Mouse (Mus musculus): ENCODE data around the gene Kcnj9. TPM values are rescaled to one million over a fixed set of nuclear protein-coding genes. Genes with fewer than 3 reads are reported as not detected.

Kcnj9 gene
- not detected in 2 replicates for polyA plus RNA-seq (2015; fragmentation: Nextera tagmentation; extraction: Ambion mirVana)

DNA sequence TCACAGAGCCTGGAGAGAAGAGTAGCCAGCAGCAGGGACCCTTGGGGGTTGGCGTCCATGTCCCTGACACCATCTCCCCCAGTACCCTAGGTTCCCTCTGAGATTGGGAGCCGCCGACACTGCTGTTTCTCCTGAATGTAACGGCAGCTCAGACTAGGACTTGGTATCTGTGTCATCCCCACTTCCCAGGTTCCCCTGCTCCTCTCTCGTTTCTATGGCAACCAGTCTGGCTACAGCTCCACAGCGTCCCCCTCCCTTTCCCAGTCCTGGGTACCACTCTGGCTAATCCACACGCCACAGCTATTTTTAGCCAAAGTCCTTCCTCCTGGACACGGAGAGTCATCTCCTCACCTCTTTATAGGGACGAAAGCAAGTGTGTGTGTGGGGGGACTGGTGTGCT lies at the start of gene Kcnj9:
Kcnj9 (minus strand) TSS at position 188 of the 400 bp plus-strand sequence.
- Histone ChIP-seq H3K4me1 (replicated peaks) (peaks cover 12% of the 10 kb centered on the region), H3K27ac (no peak within 1 kb of the TSS), H3K36me3 (no peaks in the 10 kb centered on the region), H3K4me2 (no peak within 1 kb of the TSS), H3K9ac (no peak within 1 kb of the TSS), H3K9me3 (replicated peaks) (no peaks in the 10 kb centered on the region), H3K27me3 (peaks cover 96% of the 10 kb centered on the region), H3K4me3 (no peak within 1 kb of the TSS)
- WGBS: 33% methylated on average over 9 of the region's 9 CpGs
- ATAC-seq (replicated peaks; ENCODE audit: insufficient number of reproducible peaks, insufficient read depth, low FRiP score, low read depth): no peak

DNA sequence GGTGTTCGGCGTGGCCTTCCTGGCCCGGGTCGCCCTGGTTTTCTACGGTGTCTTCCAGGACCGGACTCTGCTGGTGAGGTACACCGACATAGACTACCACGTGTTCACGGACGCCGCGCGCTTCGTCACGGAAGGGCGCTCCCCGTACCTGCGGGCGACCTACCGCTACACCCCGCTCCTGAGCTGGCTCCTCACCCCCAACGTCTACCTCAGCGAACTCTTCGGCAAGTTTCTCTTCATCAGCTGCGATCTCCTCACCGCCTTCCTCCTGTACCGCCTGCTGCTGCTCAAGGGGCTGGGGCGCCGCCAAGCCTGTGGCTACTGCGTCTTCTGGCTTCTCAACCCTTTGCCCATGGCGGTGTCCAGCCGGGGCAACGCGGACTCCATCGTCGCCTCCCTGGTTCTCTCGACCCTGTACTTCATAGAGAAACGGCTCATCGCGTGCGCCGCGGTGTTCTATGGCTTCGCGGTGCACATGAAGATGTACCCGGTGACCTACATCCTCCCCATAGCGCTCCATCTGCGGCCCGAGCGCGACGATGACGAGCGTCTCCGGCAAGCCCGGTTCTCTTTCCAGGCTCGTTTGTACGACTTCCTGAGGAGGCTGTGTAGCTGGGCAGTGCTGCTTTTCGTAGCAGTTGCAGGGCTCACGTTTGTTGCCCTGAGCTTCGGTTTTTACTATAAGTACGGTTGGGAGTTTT lies 47.8 kb upstream of the Kcnj9 start:
- 2% methylated on average over 62 of the region's 62 CpGs for WGBS
- ATAC-seq (replicated peaks; ENCODE audit: insufficient number of reproducible peaks, insufficient read depth, low FRiP score, low read depth): peak; percentile 59

DNA sequence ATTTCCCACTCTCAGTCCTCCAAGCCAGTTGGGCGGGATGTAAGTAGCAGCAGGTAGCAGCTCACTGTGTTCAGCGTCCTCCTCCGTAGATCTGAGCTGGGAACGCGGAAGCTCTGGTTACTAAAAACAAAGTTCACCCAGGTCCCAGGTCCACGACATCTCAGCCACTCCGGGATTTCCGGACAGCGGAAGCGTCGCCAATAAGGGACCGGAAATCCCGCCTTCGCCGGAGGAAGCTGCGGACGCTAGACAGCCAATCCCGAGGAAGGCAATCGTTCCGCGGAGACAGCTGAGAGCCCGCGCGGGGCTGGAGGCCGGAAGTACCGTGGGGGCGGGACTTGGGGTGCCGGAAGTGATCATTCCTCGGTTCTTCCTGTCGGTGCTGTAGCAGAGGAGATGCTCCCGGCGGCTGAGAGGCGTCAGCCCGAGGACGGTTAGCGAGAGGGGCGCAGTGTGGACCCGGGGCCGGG lies 47.1 kb upstream of the Kcnj9 start, which contains the start of gene Pigm:
Pigm (plus strand) TSS at position 349 of the 470 bp plus-strand sequence.
- H3K9ac ChIP-seq: peak within 1 kb of the TSS; percentile 73
- peak within 1 kb of the TSS; percentile 81 for H3K27ac ChIP-seq
- H3K9me3 ChIP-seq (replicated peaks): no peaks in the 10 kb centered on the region
- peak within 1 kb of the TSS; percentile 72 for H3K4me3 ChIP-seq
- peak; percentile 98 for ATAC-seq (replicated peaks; ENCODE audit: insufficient number of reproducible peaks, insufficient read depth, low FRiP score, low read depth)
- H3K27me3 ChIP-seq: no peaks in the 10 kb centered on the region
- under 1% methylated on average over 39 of the region's 39 CpGs for WGBS
- H3K36me3 ChIP-seq: peaks cover 13% of the 10 kb centered on the region; the same call in 1 of the 2 replicates
- H3K4me2 ChIP-seq: peak within 1 kb of the TSS; percentile 92
- peaks cover 31% of the 10 kb centered on the region for H3K4me1 ChIP-seq (replicated peaks)

More for the DNA sequence above, 47.8 kb upstream of the Kcnj9 start:
- Histone ChIP-seq H3K9me3 (replicated peaks) (no peaks in the 10 kb centered on the region), H3K4me3 (peak overlapping the region; percentile 72), H3K9ac (peak overlapping the region; percentile 73), H3K4me2 (peak overlapping the region; percentile 92), H3K36me3 (peaks cover 19% of the 10 kb centered on the region; the same call in 1 of the 2 replicates), H3K27me3 (no peaks in the 10 kb centered on the region), H3K4me1 (replicated peaks) (peaks cover 31% of the 10 kb centered on the region), H3K27ac (peak overlapping the region; percentile 58)

DNA sequence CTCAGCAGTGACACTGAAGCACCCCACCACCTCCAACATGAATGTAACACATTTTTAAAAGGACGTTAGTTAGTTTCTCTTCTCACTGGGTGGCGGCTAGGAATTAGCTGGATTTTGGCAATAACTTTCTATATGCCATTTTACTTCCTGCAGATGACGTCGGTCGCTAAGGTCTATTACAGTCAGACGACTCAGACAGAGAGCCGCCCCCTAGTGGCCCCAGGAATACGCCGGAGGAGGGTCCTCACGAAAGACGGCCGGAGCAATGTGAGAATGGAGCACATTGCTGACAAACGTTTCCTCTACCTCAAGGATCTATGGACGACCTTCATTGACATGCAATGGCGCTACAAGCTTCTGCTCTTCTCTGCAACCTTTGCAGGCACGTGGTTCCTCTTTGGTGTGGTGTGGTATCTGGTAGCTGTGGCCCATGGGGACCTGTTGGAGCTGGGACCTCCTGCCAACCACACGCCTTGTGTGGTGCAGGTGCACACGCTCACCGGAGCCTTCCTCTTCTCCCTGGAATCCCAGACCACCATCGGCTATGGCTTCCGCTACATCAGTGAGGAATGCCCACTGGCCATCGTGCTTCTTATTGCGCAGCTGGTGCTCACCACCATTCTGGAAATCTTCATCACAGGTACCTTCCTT lies 39.8 kb upstream of the Kcnj9 start:
- Histone ChIP-seq H3K36me3 (no peaks in the 10 kb centered on the region), H3K9ac (no peak overlapping the region), H3K4me3 (peak overlapping the region; percentile 15; the same call in 1 of the 2 replicates), H3K4me1 (replicated peaks) (peaks cover 7% of the 10 kb centered on the region), H3K9me3 (replicated peaks) (no peaks in the 10 kb centered on the region), H3K27ac (no peak overlapping the region), H3K27me3 (peaks cover 13% of the 10 kb centered on the region), H3K4me2 (peak overlapping the region; percentile 39)
- 22% methylated on average over 23 of the region's 23 CpGs for WGBS
- ATAC-seq (replicated peaks; ENCODE audit: insufficient number of reproducible peaks, insufficient read depth, low FRiP score, low read depth): no peak

DNA sequence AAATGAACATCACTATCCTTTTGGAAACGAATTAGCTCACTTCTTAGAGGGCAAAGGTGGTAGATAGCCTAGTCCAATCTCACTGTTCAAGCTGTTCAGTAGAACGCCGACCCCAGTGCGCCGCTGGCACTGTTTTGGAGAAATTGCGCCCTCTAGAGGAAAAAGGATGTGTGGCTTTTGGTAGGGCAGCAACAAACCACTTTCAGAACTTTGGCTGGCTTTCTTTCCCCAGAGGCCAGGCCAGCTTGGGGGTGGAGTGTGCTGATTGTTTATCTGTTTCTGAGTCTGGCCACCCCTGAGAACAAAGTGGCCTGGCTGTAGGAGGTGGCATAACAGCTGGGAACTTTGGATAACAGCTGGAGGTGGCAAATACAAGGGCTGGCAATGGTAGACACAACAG lies 35.6 kb upstream of the Kcnj9 start:
- Histone ChIP-seq H3K27ac (no peak overlapping the region), H3K9me3 (replicated peaks) (no peaks in the 10 kb centered on the region), H3K4me3 (no peak overlapping the region), H3K4me1 (replicated peaks) (peaks cover 7% of the 10 kb centered on the region), H3K4me2 (peak overlapping the region; percentile 17; the same call in 1 of the 2 replicates), H3K27me3 (peaks cover 8% of the 10 kb centered on the region; the same call in 1 of the 2 replicates), H3K36me3 (no peaks in the 10 kb centered on the region), H3K9ac (no peak overlapping the region)
- WGBS: 7% methylated on average over 6 of the region's 6 CpGs
- ATAC-seq (replicated peaks; ENCODE audit: insufficient number of reproducible peaks, insufficient read depth, low FRiP score, low read depth): no peak; the same call in 1 of the 2 replicates

DNA sequence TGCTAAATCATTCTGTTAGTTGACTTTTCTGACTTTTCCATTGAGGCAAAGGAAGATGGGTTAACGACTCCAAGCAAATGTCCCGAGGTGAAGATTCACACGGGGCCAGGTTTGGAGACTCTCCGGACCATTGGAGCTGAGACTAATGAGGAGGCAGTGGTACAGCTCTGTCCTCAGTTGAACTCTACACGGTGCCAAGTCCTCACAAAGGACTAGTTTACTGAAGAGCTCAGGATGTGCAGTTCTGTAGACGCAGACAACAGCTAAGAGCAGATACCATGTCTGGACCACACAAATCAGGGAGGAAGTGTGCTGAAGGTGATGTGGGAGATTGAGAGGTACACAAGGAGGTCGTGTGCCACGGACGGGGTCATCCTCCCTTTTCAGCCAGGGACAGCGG lies 29.2 kb upstream of the Kcnj9 start:
- no peak for ATAC-seq (replicated peaks; ENCODE audit: insufficient number of reproducible peaks, insufficient read depth, low FRiP score, low read depth)
- peaks cover 12% of the 10 kb centered on the region for H3K27me3 ChIP-seq
- 74% methylated on average over 10 of the region's 10 CpGs for WGBS

DNA sequence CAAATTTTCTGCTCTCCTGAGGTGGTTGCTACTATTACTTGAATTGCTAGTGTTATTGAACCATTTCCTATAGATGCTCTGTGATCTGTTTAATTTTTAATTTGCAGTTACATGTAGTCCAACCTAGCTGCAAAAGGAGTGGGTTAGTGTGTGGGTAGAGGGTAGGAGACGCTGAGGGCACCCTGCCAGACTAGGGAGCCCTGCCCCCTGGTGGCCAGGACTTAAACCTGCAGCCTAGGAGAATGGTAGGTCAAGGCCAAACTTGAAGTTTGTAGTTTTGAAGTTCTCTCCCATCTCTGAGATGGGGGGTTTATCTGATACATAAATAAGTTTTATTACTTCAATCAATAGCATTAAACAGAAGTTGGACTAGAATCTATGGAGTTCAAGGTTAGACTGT lies 28.4 kb upstream of the Kcnj9 start:
- H3K4me3 ChIP-seq: no peak overlapping the region
- no peaks in the 10 kb centered on the region for H3K4me1 ChIP-seq (replicated peaks)
- no peak overlapping the region for H3K9ac ChIP-seq
- H3K36me3 ChIP-seq: no peaks in the 10 kb centered on the region
- ATAC-seq (replicated peaks; ENCODE audit: insufficient number of reproducible peaks, insufficient read depth, low FRiP score, low read depth): no peak
- H3K27me3 ChIP-seq: peaks cover 16% of the 10 kb centered on the region
- no peak overlapping the region for H3K4me2 ChIP-seq
- 5% methylated on average over 1 of the region's 1 CpGs for WGBS
- H3K27ac ChIP-seq: no peak overlapping the region
- H3K9me3 ChIP-seq (replicated peaks): no peaks in the 10 kb centered on the region

More for the DNA sequence above, 29.2 kb upstream of the Kcnj9 start:
- H3K9me3 ChIP-seq (replicated peaks): no peaks in the 10 kb centered on the region
- no peak overlapping the region for H3K27ac ChIP-seq
- H3K36me3 ChIP-seq: no peaks in the 10 kb centered on the region
- H3K4me1 ChIP-seq (replicated peaks): no peaks in the 10 kb centered on the region
- no peak overlapping the region for H3K4me3 ChIP-seq
- no peak overlapping the region for H3K4me2 ChIP-seq
- H3K9ac ChIP-seq: no peak overlapping the region

DNA sequence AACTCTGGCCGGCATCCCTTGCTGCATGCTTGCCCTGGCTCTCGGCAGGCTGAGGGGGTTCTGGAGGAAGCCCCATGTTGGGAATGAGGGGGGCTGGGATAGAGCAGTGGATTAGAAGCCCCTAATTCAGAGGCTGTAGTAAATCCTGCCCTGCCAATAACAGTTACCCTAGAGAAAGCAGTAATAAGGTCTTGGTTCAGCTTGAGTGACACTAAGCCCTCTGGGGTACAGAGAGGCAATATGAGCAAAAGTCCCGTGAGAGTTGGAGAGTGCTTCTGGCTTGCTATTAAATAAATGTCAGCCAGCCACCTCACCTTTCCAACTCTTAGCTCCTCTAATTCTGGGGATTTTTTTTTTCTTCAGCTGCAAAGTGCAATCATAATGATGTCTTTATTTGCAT lies 26.2 kb upstream of the Kcnj9 start:
- Histone ChIP-seq H3K27me3 (peaks cover 35% of the 10 kb centered on the region), H3K9ac (no peak overlapping the region), H3K4me3 (no peak overlapping the region), H3K4me1 (replicated peaks) (peaks cover 3% of the 10 kb centered on the region), H3K9me3 (replicated peaks) (no peaks in the 10 kb centered on the region), H3K36me3 (no peaks in the 10 kb centered on the region), H3K27ac (no peak overlapping the region), H3K4me2 (no peak overlapping the region)
- WGBS: 48% methylated on average over 3 of the region's 3 CpGs
- ATAC-seq (replicated peaks; ENCODE audit: insufficient number of reproducible peaks, insufficient read depth, low FRiP score, low read depth): no peak

DNA sequence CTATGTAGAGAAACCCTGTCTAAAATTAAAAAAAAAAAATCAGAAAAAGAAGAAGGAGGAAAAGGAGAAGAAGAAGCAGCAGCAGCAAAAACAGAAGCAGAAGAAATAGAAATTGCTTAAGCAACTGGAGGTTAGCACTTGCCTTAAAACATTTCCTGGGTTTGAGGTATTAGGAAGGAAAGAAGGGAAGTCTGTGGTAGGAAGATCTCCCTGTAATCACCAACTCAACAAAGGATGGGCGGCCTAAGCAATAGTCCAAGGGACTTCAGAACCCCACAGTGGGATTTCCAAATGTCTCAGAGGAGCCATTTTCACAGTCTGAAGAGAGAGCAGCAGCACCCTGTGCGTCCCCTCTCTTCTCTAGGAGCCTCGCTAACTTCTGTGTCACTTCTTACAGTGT lies 23.3 kb upstream of the Kcnj9 start:
- H3K9ac ChIP-seq: no peak overlapping the region
- WGBS: 77% methylated on average over 3 of the region's 3 CpGs
- H3K9me3 ChIP-seq (replicated peaks): no peaks in the 10 kb centered on the region
- H3K4me3 ChIP-seq: no peak overlapping the region
- H3K4me1 ChIP-seq (replicated peaks): peaks cover 9% of the 10 kb centered on the region
- H3K36me3 ChIP-seq: no peaks in the 10 kb centered on the region
- no peak overlapping the region for H3K4me2 ChIP-seq
- no peak for ATAC-seq (replicated peaks; ENCODE audit: insufficient number of reproducible peaks, insufficient read depth, low FRiP score, low read depth)
- peaks cover 57% of the 10 kb centered on the region for H3K27me3 ChIP-seq
- no peak overlapping the region for H3K27ac ChIP-seq

DNA sequence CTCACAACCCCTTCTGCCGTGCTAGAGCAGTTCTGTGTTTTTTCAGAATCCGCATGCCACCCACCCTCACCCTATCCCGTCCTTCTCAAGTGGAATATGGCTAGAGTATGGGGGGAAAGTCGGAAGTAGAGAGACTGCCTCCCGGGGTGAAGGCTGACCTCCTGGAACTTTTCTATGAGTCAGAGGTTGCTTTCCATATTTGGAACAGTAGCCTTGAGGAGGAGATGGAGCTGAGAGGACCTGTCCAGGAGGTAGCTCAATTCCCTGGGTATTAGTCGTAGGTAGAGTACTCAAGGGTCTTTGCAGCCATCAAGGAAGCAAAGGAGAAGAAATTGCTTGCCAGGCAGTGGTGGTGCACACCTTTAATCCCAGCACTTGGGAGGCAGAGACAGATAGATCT lies 22.9 kb upstream of the Kcnj9 start:
- H3K4me2 ChIP-seq: no peak overlapping the region
- no peak for ATAC-seq (replicated peaks; ENCODE audit: insufficient number of reproducible peaks, insufficient read depth, low FRiP score, low read depth)
- no peak overlapping the region for H3K4me3 ChIP-seq
- H3K9me3 ChIP-seq (replicated peaks): no peaks in the 10 kb centered on the region
- H3K4me1 ChIP-seq (replicated peaks): peaks cover 9% of the 10 kb centered on the region
- 60% methylated on average over 6 of the region's 6 CpGs for WGBS
- no peak overlapping the region for H3K9ac ChIP-seq
- H3K27me3 ChIP-seq: peaks cover 60% of the 10 kb centered on the region
- no peak overlapping the region for H3K27ac ChIP-seq
- no peaks in the 10 kb centered on the region for H3K36me3 ChIP-seq

DNA sequence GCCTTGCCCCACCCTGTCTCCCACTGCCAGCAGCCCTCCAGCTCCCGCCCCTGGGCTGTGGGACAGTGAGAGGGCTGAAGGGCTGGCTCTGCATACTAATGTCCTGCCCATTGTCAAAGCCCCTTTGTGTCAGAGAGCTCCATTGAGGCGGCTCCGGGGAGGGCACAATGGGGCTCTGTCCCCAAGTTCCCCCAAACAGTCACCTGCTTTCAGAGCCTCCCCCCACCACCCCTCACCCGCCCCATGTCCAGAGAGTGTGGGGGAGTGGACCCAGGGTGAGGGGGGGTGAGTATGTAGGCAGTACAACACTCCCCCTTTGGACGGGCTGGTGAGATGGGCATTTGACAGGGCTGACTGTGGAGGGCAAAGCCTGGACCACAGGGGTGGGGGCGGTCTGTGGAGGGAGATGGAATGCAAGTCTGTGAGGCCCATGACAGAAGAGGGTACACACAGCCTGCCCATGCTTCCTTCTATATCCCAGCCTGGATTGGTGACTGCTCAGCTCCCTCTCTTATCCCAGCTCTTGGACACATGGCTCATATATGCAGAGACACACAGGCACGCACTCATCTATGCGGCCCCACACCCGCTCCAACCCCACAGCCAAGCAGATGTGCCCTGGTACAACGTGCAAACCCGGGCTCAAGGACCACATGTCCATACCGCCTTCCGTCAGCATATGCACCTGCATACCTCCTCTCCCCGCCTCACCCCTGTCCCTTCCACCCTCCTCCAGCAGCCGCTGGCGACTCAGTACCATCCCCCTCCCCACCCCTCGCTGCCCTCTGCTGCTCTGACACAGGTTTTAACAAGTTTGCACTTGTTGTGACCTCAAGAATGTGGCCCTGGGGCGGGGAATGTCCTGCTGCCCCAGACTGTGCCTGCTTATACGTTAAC lies 21.0 kb upstream of the Kcnj9 start:
- Histone ChIP-seq H3K4me3 (no peak overlapping the region), H3K27ac (no peak overlapping the region), H3K36me3 (no peaks in the 10 kb centered on the region), H3K27me3 (peaks cover 59% of the 10 kb centered on the region), H3K9me3 (replicated peaks) (no peaks in the 10 kb centered on the region), H3K4me1 (replicated peaks) (peaks cover 9% of the 10 kb centered on the region), H3K9ac (no peak overlapping the region), H3K4me2 (0 out of 2 replicates have a peak overlapping the region, but pooled peaks have one; percentile 26)
- WGBS: 16% methylated on average over 18 of the region's 19 CpGs
- no peak for ATAC-seq (replicated peaks; ENCODE audit: insufficient number of reproducible peaks, insufficient read depth, low FRiP score, low read depth)
